Mouse (Mus musculus) lung, postnatal 36 days (tissue): ENCODE measurements around the gene Hoxb9.

Experiments
- DNase-seq: peaks from one replicate; pipeline ENCODE4 v3.0.0; 2022; ENCODE audit warnings: mixed read lengths

Hoxb9 gene

GRCm38 (mm10) chr11:96267021-96267920 is 4.0 kb upstream of the Hoxb9 start:
- DNase-seq = no peak

GRCm38 (mm10) chr11:96268031-96268745 is 3.1 kb upstream of the Hoxb9 start:
- DNase-seq = no peak

GRCm38 (mm10) chr11:96269869-96270268 is 1.4 kb upstream of the Hoxb9 start:
- DNase-seq = no peak

GRCm38 (mm10) chr11:96271541-96272011 is 319 bp downstream of the Hoxb9 start:
- no peak for DNase-seq

GRCm38 (mm10) chr11:96272024-96272921 is 1.0 kb downstream of the Hoxb9 start:
- no peak for DNase-seq

GRCm38 (mm10) chr11:96274428-96274827 is 3.2 kb downstream of the Hoxb9 start:
- DNase-seq = no peak

- no peak for DNase-seq
Observed at GRCm38 (mm10) chr11:96275896-96276295, 4.6 kb downstream of the Hoxb9 start.

GRCm38 (mm10) chr11:96277151-96278044 is 6.1 kb downstream of the Hoxb9 start:
- DNase-seq = no peak

GRCm38 (mm10) chr11:96278324-96278723 is 7.1 kb downstream of the Hoxb9 start:
- DNase-seq = no peak

- peak; percentile 89 for DNase-seq
Observed at GRCm38 (mm10) chr11:96278773-96279172, 7.5 kb downstream of the Hoxb9 start.

- DNase-seq = no peak
Observed at GRCm38 (mm10) chr11:96279421-96280233, 8.4 kb downstream of the Hoxb9 start.

GRCm38 (mm10) chr11:96280399-96281378 is 9.4 kb downstream of the Hoxb9 start:
- no peak for DNase-seq

- no peak for DNase-seq
Observed at GRCm38 (mm10) chr11:96281396-96281795, 10.1 kb downstream of the Hoxb9 start.

GRCm38 (mm10) chr11:96281855-96282570 is 10.8 kb downstream of the Hoxb9 start, which contains the start of gene Hoxb8:
Gene Hoxb8 (plus strand): TSS chr11:96281905.
- DNase-seq = no peak

- DNase-seq = no peak
Observed at GRCm38 (mm10) chr11:96282795-96283430, 11.7 kb downstream of the Hoxb9 start.

GRCm38 (mm10) chr11:96284041-96284749 is 12.9 kb downstream of the Hoxb9 start:
- no peak for DNase-seq
